Mouse (Mus musculus) olfactory bulb, adult 2 months (tissue): Measurements from ENCODE around the gene Wipf1.

Source experiments
- CTCF ChIP-seq: fragments of 200-500 bp; IDR thresholded peaks from 2 replicates; pipeline ENCODE4 v1.5.1; 2012; ENCODE audit warnings: low read depth, mild to moderate bottlenecking, low read length, moderate library complexity; ENCODE audit not compliant: insufficient read depth
- POLR2A ChIP-seq: fragments of 200-500 bp; IDR thresholded peaks from 2 replicates; pipeline ENCODE4 v1.6.1; 2012; ENCODE audit warnings: mild to moderate bottlenecking, low read depth, low read length, moderate library complexity; ENCODE audit not compliant: insufficient read depth

- TF ChIP-seq CTCF (no peak), POLR2A (no peak)
These were observed 6.6 kb downstream of the Wipf1 start for GRCm38 (mm10) chr2:73522891-73523290.
